Mouse (Mus musculus) G1E (cell line): Measurements from ENCODE around the gene Ferd3l.

Experiments used
- CTCF ChIP-seq: IDR thresholded peaks from 2 replicates; pipeline ENCODE4 v1.5.1; 2012; ENCODE audit warnings: low read depth, low read length, inconsistent platforms, mixed read lengths
- GATA1 ChIP-seq: IDR thresholded peaks from 2 replicates; pipeline ENCODE4 v1.6.1; 2012; ENCODE audit warnings: borderline replicate concordance, low read length, inconsistent platforms, mixed read lengths
- TAL1 ChIP-seq: conservative IDR thresholded peaks from 2 replicates; pipeline ENCODE4 v1.6.1; 2012; ENCODE audit warnings: low read depth, low read length, inconsistent platforms, mixed read lengths

DNA sequence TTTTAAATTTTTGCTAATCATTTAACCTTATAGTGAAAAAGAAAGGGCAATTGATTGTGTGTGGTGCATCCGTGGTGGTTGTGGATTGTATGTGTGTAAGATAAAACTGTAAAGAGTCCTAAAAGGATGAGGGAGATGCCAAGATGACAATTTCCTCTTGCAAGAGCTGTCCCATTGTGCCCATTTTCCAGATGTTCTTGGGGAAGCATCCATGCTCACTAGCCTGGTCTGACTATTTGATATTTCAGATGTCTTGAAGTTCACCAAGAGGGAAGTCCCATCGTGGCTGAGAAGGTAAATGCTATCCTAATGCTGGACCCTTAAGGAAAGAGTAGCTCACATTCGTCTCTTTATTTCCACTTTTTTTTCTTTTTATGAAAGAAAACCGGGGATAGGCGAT lies 32.8 kb downstream of the Ferd3l start:
- TF ChIP-seq CTCF = no peak
- no peak for TF ChIP-seq TAL1
- no peak for TF ChIP-seq GATA1
